Mouse (Mus musculus): ENCODE results near the gene 4930415L06Rik.

The 4930415L06Rik gene

GRCm38 (mm10) chrX:89932752-89933151 lies at the start of gene 4930415L06Rik:
Gene 4930415L06Rik (minus strand): TSS chrX:89932852.
- DNase-seq (ENCODE audit: inconsistent ontology term): no peak

GRCm38 (mm10) chrX:89978621-89979020 lies 46.0 kb upstream of the 4930415L06Rik start:
- no peak for DNase-seq (ENCODE audit: inconsistent ontology term)

- no peak for DNase-seq (ENCODE audit: inconsistent ontology term)
These were observed 27.8 kb downstream of the 4930415L06Rik start for GRCm38 (mm10) chrX:89904871-89905270.

All from Muller cell, postnatal 12 days (primary cell).